Mouse (Mus musculus) limb, embryonic 14.5 days (tissue): Measurements from ENCODE around the gene Cabp2. TPM values are rescaled to one million over a fixed set of nuclear protein-coding genes. Genes with fewer than 3 reads are reported as not detected.
"Not testable (repeated sequence)": the region's sequence is repeated elsewhere in the genome, so short reads cannot be mapped to it uniquely, and the experiment has no call there.

Experiments used
- ATAC-seq: fragments of 200-750 bp; cut with Nextera tagmentation; 2 replicates; pipeline ENCODE4 v1.8.0; 2017; ENCODE audit warnings: low read depth, moderate number of reproducible peaks, moderate TSS enrichment; ENCODE audit not compliant: low FRiP score
- DNase-seq: peaks from one replicate; pipeline ENCODE4 v3.0.0-alpha.2; 2015; ENCODE audit warnings: low spot score
- H3K27ac ChIP-seq: fragments of 300-500 bp; sonication (generic); replicated peaks from 2 replicates; pipeline ENCODE4 v1.5.1; 2014; ENCODE audit warnings: low read depth, mild to moderate bottlenecking, low read length, moderate library complexity, mixed read lengths
- H3K27me3 ChIP-seq: fragments of 300-500 bp; sonication (generic); 2 replicates; pipeline ENCODE4 v1.6.1; 2014; ENCODE audit warnings: low read length, mixed read lengths; ENCODE audit not compliant: control insufficient read depth, insufficient read depth
- H3K36me3 ChIP-seq: fragments of 300-500 bp; sonication (generic); 2 replicates; pipeline ENCODE4 v1.6.1; 2014; ENCODE audit warnings: mild to moderate bottlenecking, low read length, moderate library complexity, mixed read lengths; ENCODE audit not compliant: control insufficient read depth, insufficient read depth
- H3K4me1 ChIP-seq: fragments of 300-500 bp; sonication (generic); 2 replicates; pipeline ENCODE4 v1.6.1; 2014; ENCODE audit warnings: antibody characterized with exemption, low read length, mixed read lengths; ENCODE audit not compliant: control insufficient read depth, insufficient read depth
- H3K4me2 ChIP-seq: fragments of 300-500 bp; sonication (generic); replicated peaks from 2 replicates; pipeline ENCODE4 v1.6.1; 2014; ENCODE audit warnings: low read depth, mild to moderate bottlenecking, low read length, moderate library complexity; ENCODE audit not compliant: severe bottlenecking
- H3K4me3 ChIP-seq: fragments of 300-500 bp; sonication (generic); replicated peaks from 2 replicates; pipeline ENCODE4 v1.5.1; 2014; ENCODE audit warnings: low read length
- H3K9ac ChIP-seq: fragments of 300-500 bp; sonication (generic); 2 replicates; pipeline ENCODE4 v1.6.1; 2014; ENCODE audit warnings: mild to moderate bottlenecking, low read depth, low read length, moderate library complexity; ENCODE audit not compliant: severe bottlenecking
- H3K9me3 ChIP-seq: fragments of 300-500 bp; sonication (generic); 2 replicates; pipeline ENCODE4 v1.6.1; 2016; ENCODE audit warnings: low read length; ENCODE audit not compliant: control insufficient read depth
- POLR2A ChIP-seq: fragments of 200-500 bp; IDR thresholded peaks from 2 replicates; pipeline ENCODE4 v1.8.0; 2012; ENCODE audit warnings: inconsistent platforms, mild to moderate bottlenecking, moderate library complexity, borderline replicate concordance; ENCODE audit not compliant: insufficient read depth, insufficient read length; ENCODE audit errors: extremely low read depth
- WGBS: fragments of 180-500 bp; shearing (Covaris S2); extraction: QIAGEN DNeasy Blood & Tissue Kit; methylation state at CpG from one replicate; pipeline ENCODE4 v1.1.7; 2014; 5-methylcytosine and 5-hydroxymethylcytosine counted together
- polyA plus RNA-seq, 2 experiments: library from polyadenylated mRNA; depleted of rRNA in 1 of 2; stranded (reverse) in 1 of 2; unstranded in 1 of 2; fragments of >200 nt; fragmentation: Nextera tagmentation in 1 of 2; extraction: Ambion mirVana in 1 of 2; gene quantifications; 2 replicates each; pipeline versions ENCODE4 v1.2.1 to v1.2.3; 2012 to 2014

Cabp2 gene
- polyA plus RNA-seq, 2 experiments: not detected

GRCm38 (mm10) chr19:4056727-4057126 is 24.7 kb upstream of the Cabp2 start:
- Histone ChIP-seq H3K27ac (no peak overlapping the region), H3K9me3 (no peaks in the 10 kb centered on the region), H3K4me3 (no peak overlapping the region), H3K4me2 (no peak overlapping the region), H3K4me1 (0 out of 2 replicates have a peak, but pooled peaks cover 2% of the 10 kb centered on the region), H3K36me3 (no peaks in the 10 kb centered on the region), H3K9ac (no peak overlapping the region), H3K27me3 (no peaks in the 10 kb centered on the region)
- ATAC-seq (no peak), DNase-seq (no peak)
- 46% methylated on average over 4 of the region's 4 CpGs for WGBS
- no peak for TF ChIP-seq POLR2A

- no peaks in the 10 kb centered on the region for H3K27me3 ChIP-seq
- TF ChIP-seq POLR2A: no peak
- H3K36me3 ChIP-seq: no peaks in the 10 kb centered on the region
- WGBS: 79% methylated on average over 13 of the region's 13 CpGs
- DNase-seq: no peak
- no peak overlapping the region for H3K9ac ChIP-seq
- H3K4me1 ChIP-seq: no peaks in the 10 kb centered on the region
- no peak for ATAC-seq
- H3K4me2 ChIP-seq: no peak overlapping the region
- H3K9me3 ChIP-seq: no peaks in the 10 kb centered on the region
- H3K4me3 ChIP-seq: no peak overlapping the region
- H3K27ac ChIP-seq: no peak overlapping the region
These were observed 24.0 kb upstream of the Cabp2 start for GRCm38 (mm10) chr19:4057389-4057788.

GRCm38 (mm10) chr19:4057962-4058361 is 23.4 kb upstream of the Cabp2 start:
- Histone ChIP-seq H3K4me3 (no peak overlapping the region), H3K27me3 (no peaks in the 10 kb centered on the region), H3K9ac (no peak overlapping the region), H3K27ac (no peak overlapping the region), H3K4me1 (no peaks in the 10 kb centered on the region), H3K4me2 (no peak overlapping the region), H3K9me3 (no peaks in the 10 kb centered on the region), H3K36me3 (no peaks in the 10 kb centered on the region)
- TF ChIP-seq POLR2A: no peak
- ATAC-seq (no peak), DNase-seq (no peak)
- 81% methylated on average over 7 of the region's 7 CpGs for WGBS

GRCm38 (mm10) chr19:4058581-4058980 is 22.8 kb upstream of the Cabp2 start:
- no peak overlapping the region for H3K4me2 ChIP-seq
- TF ChIP-seq POLR2A: no peak

GRCm38 (mm10) chr19:4059069-4059740 is 22.2 kb upstream of the Cabp2 start, which contains the start of gene Gstp3:
TSS of gene Gstp3 (minus strand) at chr19:4059569.
- Histone ChIP-seq H3K9me3 (no peaks in the 10 kb centered on the region), H3K4me2 (no peak within 1 kb of the TSS), H3K4me3 (no peak within 1 kb of the TSS), H3K27ac (no peak within 1 kb of the TSS), H3K36me3 (no peaks in the 10 kb centered on the region), H3K27me3 (no peaks in the 10 kb centered on the region), H3K4me1 (no peaks in the 10 kb centered on the region), H3K9ac (no peak within 1 kb of the TSS)
- WGBS: 78% methylated on average over 15 of the region's 15 CpGs
- TF ChIP-seq POLR2A: no peak
- ATAC-seq (no peak), DNase-seq (no peak)

More at GRCm38 (mm10) chr19:4058581-4058980, 22.8 kb upstream of the Cabp2 start:
- no peak overlapping the region for H3K4me3 ChIP-seq
- no peak for ATAC-seq
- no peak overlapping the region for H3K9ac ChIP-seq
- no peaks in the 10 kb centered on the region for H3K4me1 ChIP-seq
- WGBS: 90% methylated on average over 5 of the region's 5 CpGs
- no peak overlapping the region for H3K27ac ChIP-seq
- DNase-seq: no peak
- H3K36me3 ChIP-seq: no peaks in the 10 kb centered on the region
- H3K9me3 ChIP-seq: no peaks in the 10 kb centered on the region
- no peaks in the 10 kb centered on the region for H3K27me3 ChIP-seq

- not testable (repeated sequence) for H3K27ac ChIP-seq, DNase-seq
- 89% methylated on average over 8 of the region's 8 CpGs for WGBS
These were observed 21.1 kb upstream of the Cabp2 start for GRCm38 (mm10) chr19:4060044-4060898.

More at GRCm38 (mm10) chr19:4060044-4060898, 21.1 kb upstream of the Cabp2 start:
- not testable (repeated sequence) for H3K4me2 ChIP-seq, H3K4me1 ChIP-seq, H3K9ac ChIP-seq, H3K4me3 ChIP-seq, H3K27me3 ChIP-seq, ATAC-seq, H3K9me3 ChIP-seq, H3K36me3 ChIP-seq
